ENCODE assay signal across 22 mouse cellular contexts in genomic region chr6:142710690-142711089, GRCm38 (mm10). TPM values are rescaled to one million over a fixed set of nuclear protein-coding genes. Genes with fewer than 3 reads are reported as not detected.
DNase-seq lines count a peak whose midpoint lies in the region; ATAC-seq and TF ChIP-seq lines count a peak whose summit lies in the region.
"Had no signal": no experiment of that assay in that cellular context is flagged by ENCODE, and none has a peak within 500 bp of the region (broad histone marks: within the 10 kb centered on the region; RNA-seq: fewer than 3 reads in every experiment).

No protein-coding gene starts in this region.

- no peaks in the 10 kb centered on the region for H3K27me3 ChIP-seq in heart, embryonic 15.5 days
- no peaks in the 10 kb centered on the region for H3K27me3 ChIP-seq in kidney, postnatal 0 days (ENCODE audit: insufficient read depth, low read length)
- H3K27me3 ChIP-seq in MEL (ENCODE audit: control insufficient read depth in 1 of 2, insufficient read depth in 2 of 2, low read length in 2 of 2) = no peaks in the 10 kb centered on the region; a peak in 1 of 4 replicates
- no peaks in the 10 kb centered on the region for H3K27me3 ChIP-seq in intestine, embryonic 16.5 days (replicated peaks; ENCODE audit: control insufficient read depth, insufficient read depth, low read length)
- H3K27me3 ChIP-seq: embryonic facial prominence, embryonic 13.5 days; hindbrain, embryonic 12.5 days; midbrain, embryonic 13.5 days; neural tube, embryonic 15.5 days had no signal

- TF ChIP-seq EP300 in MEL (IDR thresholded peaks at IDR 0.05; ENCODE audit: low read depth in 1 of 2, low read length in 2 of 2) = no peak

- WGBS in heart, embryonic 15.5 days = 62% methylated on average over 6 of the region's 6 CpGs
- WGBS in kidney, postnatal 0 days = 66% methylated on average over 6 of the region's 6 CpGs
- 71% methylated on average over 6 of the region's 6 CpGs for WGBS in intestine, embryonic 16.5 days

- no peak for TF ChIP-seq RAD21 in MEL (IDR thresholded peaks at IDR 0.05; ENCODE audit: low read depth, low read length)

- no peak overlapping the region for H3K4me2 ChIP-seq in heart, embryonic 15.5 days
- no peak overlapping the region for H3K4me2 ChIP-seq in kidney, postnatal 0 days (ENCODE audit: low read length)
- H3K4me2 ChIP-seq in intestine, embryonic 16.5 days (ENCODE audit: low read depth, low read length) = no peak overlapping the region
- H3K4me2 ChIP-seq: embryonic facial prominence, embryonic 13.5 days; hindbrain, embryonic 12.5 days; midbrain, embryonic 13.5 days; neural tube, embryonic 15.5 days had no signal

- H3K27ac ChIP-seq in heart, embryonic 15.5 days = peak overlapping the region; percentile 57
- peak overlapping the region; percentile 67 for H3K27ac ChIP-seq in kidney, postnatal 0 days
- no peak overlapping the region for H3K27ac ChIP-seq in MEL (ENCODE audit: control insufficient read depth, low read depth, low read length)
- H3K27ac ChIP-seq in intestine, embryonic 16.5 days (ENCODE audit: low read length) = peak overlapping the region; percentile 29
- H3K27ac ChIP-seq: embryonic facial prominence, embryonic 13.5 days; hindbrain, embryonic 12.5 days; liver, embryonic 14.5 days; midbrain, embryonic 13.5 days; neural tube, embryonic 15.5 days had no signal

- TF ChIP-seq POLR2A in MEL (IDR thresholded peaks at IDR 0.05; ENCODE audit: control insufficient read depth in 1 of 2, insufficient read depth in 1 of 2, low read depth in 1 of 2, low read length in 2 of 2, poor library complexity in 1 of 2) = no peak

- ATAC-seq in heart, embryonic 15.5 days (replicated peaks; ENCODE audit: insufficient number of reproducible peaks, insufficient read depth, low FRiP score, low read depth) = no peak
- ATAC-seq in kidney, postnatal 0 days (replicated peaks; ENCODE audit: low FRiP score, low read depth) = no peak
- no peak; the same call in 1 of the 2 replicates for ATAC-seq in intestine, embryonic 16.5 days
- ATAC-seq: activated CD4-positive, CD25-positive, alpha-beta regulatory T cell, adult 4 months; forebrain, postnatal 0 days; midbrain, embryonic 13.5 days; Patski had no signal

- H3K9me3 ChIP-seq in heart, embryonic 15.5 days (replicated peaks) = no peaks in the 10 kb centered on the region
- no peaks in the 10 kb centered on the region for H3K9me3 ChIP-seq in kidney, postnatal 0 days (replicated peaks; ENCODE audit: low read length)
- no peaks in the 10 kb centered on the region for H3K9me3 ChIP-seq in MEL (replicated peaks; ENCODE audit: insufficient read depth, low read length)
- no peaks in the 10 kb centered on the region for H3K9me3 ChIP-seq in intestine, embryonic 16.5 days (ENCODE audit: control insufficient read depth, low read length)
- H3K9me3 ChIP-seq: embryonic facial prominence, embryonic 13.5 days; midbrain, embryonic 13.5 days; neural tube, embryonic 15.5 days had no signal

- no peaks in the 10 kb centered on the region for H3K79me2 ChIP-seq in MEL (ENCODE audit: control insufficient read depth, insufficient read depth, low read length, poor library complexity)

- peaks cover 8% of the 10 kb centered on the region; the same call in 1 of the 2 replicates for H3K4me1 ChIP-seq in heart, embryonic 15.5 days (replicated peaks)
- H3K4me1 ChIP-seq in kidney, postnatal 0 days (replicated peaks; ENCODE audit: insufficient read depth, low read length) = no peaks in the 10 kb centered on the region
- 0 out of 4 replicates have a peak, but pooled peaks cover 0 to 2% of the 10 kb centered on the region in 2 experiments for H3K4me1 ChIP-seq in MEL (ENCODE audit: control insufficient read depth in 1 of 2, insufficient read depth in 2 of 2, low read length in 2 of 2)
- H3K4me1 ChIP-seq in intestine, embryonic 16.5 days (ENCODE audit: control insufficient read depth, insufficient read depth, low read length) = no peaks in the 10 kb centered on the region
- H3K4me1 ChIP-seq: heart, embryonic 10.5 days; hindbrain, embryonic 12.5 days; midbrain, embryonic 13.5 days; neural tube, embryonic 15.5 days had no signal

- no peak overlapping the region for H3K9ac ChIP-seq in heart, embryonic 15.5 days
- no peak overlapping the region for H3K9ac ChIP-seq in kidney, postnatal 0 days (ENCODE audit: low read depth, low read length)
- no peak overlapping the region for H3K9ac ChIP-seq in MEL (ENCODE audit: control insufficient read depth, low read depth, low read length, poor library complexity, severe bottlenecking)
- no peak overlapping the region for H3K9ac ChIP-seq in intestine, embryonic 16.5 days (ENCODE audit: low read depth, low read length)
- H3K9ac ChIP-seq: embryonic facial prominence, embryonic 13.5 days; forebrain, postnatal 0 days; hindbrain, embryonic 12.5 days; liver, embryonic 14.5 days; midbrain, embryonic 13.5 days; neural tube, embryonic 15.5 days had no signal

- H3K4me3 ChIP-seq in heart, embryonic 15.5 days = no peak overlapping the region
- H3K4me3 ChIP-seq in kidney, postnatal 0 days (replicated peaks; ENCODE audit: low read depth, low read length) = no peak overlapping the region
- 0 out of 4 replicates have a peak overlapping the region, but pooled peaks of 1 of the 2 experiments have one; percentile 6 for H3K4me3 ChIP-seq in MEL (ENCODE audit: control insufficient read depth in 1 of 2, insufficient read depth in 1 of 2, low read depth in 2 of 2, low read length in 2 of 2)
- H3K4me3 ChIP-seq in intestine, embryonic 16.5 days (ENCODE audit: low read length) = no peak overlapping the region
- H3K4me3 ChIP-seq: embryonic facial prominence, embryonic 13.5 days; heart, embryonic 10.5 days; hindbrain, embryonic 12.5 days; midbrain, embryonic 13.5 days; neural tube, embryonic 15.5 days had no signal

- no peaks in the 10 kb centered on the region for H3K36me3 ChIP-seq in heart, embryonic 15.5 days
- no peaks in the 10 kb centered on the region for H3K36me3 ChIP-seq in kidney, postnatal 0 days (ENCODE audit: insufficient read depth, low read length)
- H3K36me3 ChIP-seq in MEL (ENCODE audit: control insufficient read depth in 1 of 2, insufficient read depth in 2 of 2, low read length in 2 of 2) = peaks cover 0 to 3% of the 10 kb centered on the region in 2 experiments; a peak in 2 of 4 replicates
- H3K36me3 ChIP-seq in intestine, embryonic 16.5 days (ENCODE audit: control insufficient read depth, insufficient read depth, low read length) = no peaks in the 10 kb centered on the region
- H3K36me3 ChIP-seq: embryonic facial prominence, embryonic 13.5 days; heart, embryonic 10.5 days; hindbrain, embryonic 12.5 days; midbrain, embryonic 13.5 days; neural tube, embryonic 15.5 days had no signal

- DNase-seq in heart, adult 8-10 months (ENCODE audit: low spot score) = no peak
- DNase-seq in kidney, postnatal 0 days (ENCODE audit: low spot score) = no peak
- DNase-seq in kidney, postnatal 10 days = no peak
- DNase-seq in MEL (ENCODE audit: low read depth, low spot score) = peak; percentile 40
- DNase-seq in spleen, postnatal 14 days (ENCODE audit: low spot score in 2 of 2) = no peak
- DNase-seq: adrenal gland, postnatal 36 days; B cell, adult 2 months; cerebellum, adult 9-10 months; forebrain, postnatal 0 days; gastrocnemius, postnatal 10 days; kidney, adult 11 months had no signal

- no peak for TF ChIP-seq CTCF in kidney, postnatal 0 days (IDR thresholded peaks at IDR 0.05; ENCODE audit: low read depth)
- TF ChIP-seq CTCF in MEL (IDR thresholded peaks at IDR 0.05 in 2 of 3, conservative IDR thresholded peaks at IDR 0.05 in 1 of 3; ENCODE audit: control insufficient read depth in 1 of 3, insufficient read depth in 1 of 3, low read depth in 2 of 3, low read length in 3 of 3, poor library complexity in 1 of 3, severe bottlenecking in 1 of 3) = no peak

TF ChIP-seq in MEL, 35 proteins besides CTCF, POLR2A, EP300 and RAD21 (continues in another document):
- TF ChIP-seq ZMIZ1 (IDR thresholded peaks at IDR 0.05; ENCODE audit: low read depth, low read length) (no peak), TBP (IDR thresholded peaks at IDR 0.05; ENCODE audit: low read depth, low read length) (no peak), ELF1 (IDR thresholded peaks at IDR 0.05; ENCODE audit: low read depth, low read length) (no peak), NELFE (IDR thresholded peaks at IDR 0.05; ENCODE audit: low read depth, low read length) (no peak), USF1 (IDR thresholded peaks at IDR 0.05; ENCODE audit: low read depth, low read length) (no peak), POLR2AphosphoS2 (IDR thresholded peaks at IDR 0.05; ENCODE audit: low read length) (no peak), BHLHE40 (IDR thresholded peaks at IDR 0.05; ENCODE audit: borderline replicate concordance, low read depth, low read length) (no peak), MYB (IDR thresholded peaks at IDR 0.05; ENCODE audit: low read depth, low read length) (no peak), ZC3H11A (IDR thresholded peaks at IDR 0.05; ENCODE audit: low read depth, low read length) (no peak), MEF2A (IDR thresholded peaks at IDR 0.05; ENCODE audit: extremely low read depth, insufficient replicate concordance, low read depth, low read length, poor library complexity, severe bottlenecking) (no peak), NRF1 (IDR thresholded peaks at IDR 0.05; ENCODE audit: insufficient read depth, low read depth, low read length, poor library complexity, severe bottlenecking) (no peak), HCFC1 (IDR thresholded peaks at IDR 0.05; ENCODE audit: low read depth, low read length) (no peak), JUND (IDR thresholded peaks at IDR 0.05; ENCODE audit: low read depth, low read length) (no peak), ETS1 (IDR thresholded peaks at IDR 0.05; ENCODE audit: low read depth, low read length) (no peak), MAX (IDR thresholded peaks at IDR 0.05; ENCODE audit: low read length) (no peak)

RNA-seq across cellular contexts. Expression of gene Abcc9, which starts 8.6 kb away (rescaled TPM):
- polyA plus RNA-seq in heart, embryonic 15.5 days (2015; fragmentation: Nextera tagmentation; extraction: Ambion mirVana) = 14.6 and 15.2 TPM in 2 replicates
- total RNA-seq in heart, adult 8-10 months (2022) = 100 to 1,000 TPM; 229 to 268 (median 246) TPM
- 5.6 and 6.1 TPM in 2 replicates for polyA plus RNA-seq in kidney, postnatal 0 days (2015; fragmentation: Nextera tagmentation; extraction: Ambion mirVana)
- not detected in 2 replicates for total RNA-seq in MEL (2012; rRNA removed)
- polyA plus RNA-seq in MEL (2012; ENCODE audit: insufficient read depth in 1 of 2, insufficient read length in 2 of 2, low read depth in 1 of 2, low replicate concordance in 2 of 2, missing spikeins in 1 of 2) = not detected
- 7.6 and 7.8 TPM in 2 replicates for polyA plus RNA-seq in intestine, embryonic 16.5 days (2015; fragmentation: Nextera tagmentation; extraction: Ambion mirVana)
- total RNA-seq: megakaryocyte progenitor cell, adult 5-6 weeks had no signal
- polyA plus RNA-seq: activated CD4-positive, CD25-positive, alpha-beta regulatory T cell, adult 4 months; Patski had no signal

RNA-seq across cellular contexts. Expression of gene Cmas, which starts 45.8 kb away (rescaled TPM):
- 83.4 and 92.1 TPM in 2 replicates for polyA plus RNA-seq in heart, embryonic 15.5 days (2015; fragmentation: Nextera tagmentation; extraction: Ambion mirVana)
- total RNA-seq in heart, adult 8-10 months (2022) = 10 to 100 TPM; 32.7 to 38.9 (median 36.0) TPM
- polyA plus RNA-seq in kidney, postnatal 0 days (2015; fragmentation: Nextera tagmentation; extraction: Ambion mirVana) = 60.0 and 63.2 TPM in 2 replicates
- total RNA-seq in MEL (2012; rRNA removed) = 29.4 and 44.6 TPM in 2 replicates
- 10 to 100 TPM in 1 of 2 experiments, not detected in 1; 55.0 TPM for polyA plus RNA-seq in MEL (2012; ENCODE audit: insufficient read depth in 1 of 2, insufficient read length in 2 of 2, low read depth in 1 of 2, low replicate concordance in 2 of 2, missing spikeins in 1 of 2)
- 145 and 153 TPM in 2 replicates for polyA plus RNA-seq in intestine, embryonic 16.5 days (2015; fragmentation: Nextera tagmentation; extraction: Ambion mirVana)
